Mouse (Mus musculus): ENCODE measurements around the gene Cactin. TPM values are rescaled to one million over a fixed set of nuclear protein-coding genes. Genes with fewer than 3 reads are reported as not detected.

Gene Cactin
- polyA plus RNA-seq, 1 experiment = 36.6 TPM

DNA sequence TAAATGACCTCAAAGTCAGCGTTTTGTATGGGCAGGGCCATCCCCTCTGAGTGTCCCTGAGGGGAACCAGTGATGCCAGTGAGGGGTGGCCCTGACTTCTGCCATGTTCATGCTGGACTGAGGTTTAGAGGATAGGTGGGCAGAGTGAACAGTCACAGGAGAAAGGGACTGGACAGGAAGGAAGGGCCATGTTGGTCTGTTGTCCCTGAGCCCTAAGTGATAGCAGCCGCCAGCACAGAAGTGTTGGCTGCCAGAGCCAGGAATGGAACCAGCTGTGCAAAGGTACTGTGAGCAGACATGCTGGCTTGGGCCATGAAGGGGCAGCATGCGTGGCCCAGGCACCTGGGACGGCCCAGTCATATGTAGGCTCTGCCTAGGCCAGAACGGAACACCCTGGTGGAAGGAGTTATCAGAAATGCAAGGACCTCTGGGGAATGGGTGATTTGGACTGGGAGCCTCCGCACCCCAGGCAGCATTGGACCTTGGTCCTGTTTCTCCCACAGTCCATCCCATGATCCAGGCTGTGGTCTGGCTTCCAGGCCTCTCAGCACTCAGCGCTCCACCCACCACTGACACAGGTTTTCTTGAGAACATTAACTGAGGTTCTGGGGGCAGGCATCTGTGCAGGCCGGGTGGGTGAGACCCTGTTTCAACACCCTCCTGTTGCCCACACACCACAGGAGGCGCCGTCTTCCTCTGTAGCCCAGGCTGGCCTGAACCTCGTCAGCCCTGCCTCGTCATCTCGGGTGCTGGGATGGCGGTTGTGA, 21.1 kb upstream of the Cactin start:
- Histone ChIP-seq H3K4me3 (replicated peaks; ENCODE audit: control insufficient read depth, low read depth, low read length) (no peak overlapping the region), H3K27ac (ENCODE audit: control insufficient read depth, insufficient read depth, low read depth, low read length, poor library complexity) (peak overlapping the region; percentile 93), H3K4me1 (ENCODE audit: control insufficient read depth, insufficient read depth, low read length) (peaks cover 45% of the 10 kb centered on the region)
- WGBS = 65% methylated on average over 14 of the region's 14 CpGs
- TF ChIP-seq POLR2A (IDR thresholded peaks at IDR 0.05; ENCODE audit: borderline replicate concordance, control insufficient read depth, low read depth, low read length) (no peak), CTCF (IDR thresholded peaks at IDR 0.05; ENCODE audit: control insufficient read depth, insufficient read depth, low read length) (no peak)

DNA sequence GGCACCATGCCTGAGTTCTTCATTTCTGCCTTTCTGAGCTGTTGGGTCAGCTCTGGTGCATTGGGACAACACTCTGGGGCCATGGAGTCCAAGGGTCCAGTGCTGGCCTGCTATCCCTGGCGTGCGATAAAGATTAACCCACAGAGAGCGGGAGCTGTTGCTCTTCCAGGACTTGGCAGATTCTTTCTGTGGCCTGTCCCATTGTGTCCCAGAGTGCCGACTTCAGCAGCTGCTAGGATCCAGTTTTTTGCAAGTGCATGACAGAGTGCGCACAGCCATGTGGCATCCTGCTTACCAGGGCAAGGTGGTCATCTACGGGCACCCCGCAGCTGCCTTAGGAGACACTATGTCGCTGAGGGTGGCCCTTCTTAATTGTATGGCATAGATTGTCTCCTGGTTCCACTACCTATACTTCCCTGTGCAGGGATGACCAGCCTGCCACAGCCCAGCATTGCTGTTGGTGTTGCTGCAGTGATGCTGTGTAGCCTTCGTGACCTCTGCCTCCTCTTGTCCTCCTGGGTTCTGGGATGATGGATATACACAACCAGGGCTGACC, 20.5 kb upstream of the Cactin start:
- Histone ChIP-seq H3K27ac (ENCODE audit: control insufficient read depth, insufficient read depth, low read depth, low read length, poor library complexity) (peak overlapping the region; percentile 93; the same call in 1 of the 2 replicates), H3K4me1 (ENCODE audit: control insufficient read depth, insufficient read depth, low read length) (peaks cover 43% of the 10 kb centered on the region), H3K4me3 (replicated peaks; ENCODE audit: control insufficient read depth, low read depth, low read length) (no peak overlapping the region)
- 87% methylated on average over 9 of the region's 9 CpGs for WGBS
- no peak for TF ChIP-seq POLR2A (IDR thresholded peaks at IDR 0.05; ENCODE audit: borderline replicate concordance, control insufficient read depth, low read depth, low read length)
- no peak for TF ChIP-seq CTCF (IDR thresholded peaks at IDR 0.05; ENCODE audit: control insufficient read depth, insufficient read depth, low read length)

DNA sequence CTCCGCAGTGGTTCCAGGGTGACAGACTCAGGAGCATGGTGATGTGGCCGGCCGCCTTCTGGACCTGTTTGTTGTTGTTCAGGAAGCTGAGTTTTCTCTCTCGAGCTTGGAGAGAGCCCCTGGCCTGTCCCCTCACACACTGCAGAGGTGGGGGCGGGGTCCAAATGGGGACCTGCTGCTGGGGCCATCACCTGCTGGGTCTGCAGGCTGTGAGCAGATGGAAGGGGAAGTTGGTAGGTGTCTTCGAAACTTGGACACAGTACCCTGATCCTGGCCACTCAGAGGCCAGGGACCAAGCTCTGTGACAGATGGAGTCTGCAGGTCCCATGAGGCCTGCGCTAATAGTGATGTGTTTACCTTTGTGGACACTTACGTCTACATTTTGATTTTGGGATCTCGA, 19.6 kb upstream of the Cactin start:
- TF ChIP-seq POLR2A (IDR thresholded peaks at IDR 0.05; ENCODE audit: borderline replicate concordance, control insufficient read depth, low read depth, low read length) (no peak), CTCF (IDR thresholded peaks at IDR 0.05; ENCODE audit: control insufficient read depth, insufficient read depth, low read length) (no peak)
- WGBS = 73% methylated on average over 9 of the region's 9 CpGs
- no peak overlapping the region for H3K4me3 ChIP-seq (replicated peaks; ENCODE audit: control insufficient read depth, low read depth, low read length)
- no peak overlapping the region for H3K27ac ChIP-seq (ENCODE audit: control insufficient read depth, insufficient read depth, low read depth, low read length, poor library complexity)
- peaks cover 37% of the 10 kb centered on the region for H3K4me1 ChIP-seq (ENCODE audit: control insufficient read depth, insufficient read depth, low read length)

DNA sequence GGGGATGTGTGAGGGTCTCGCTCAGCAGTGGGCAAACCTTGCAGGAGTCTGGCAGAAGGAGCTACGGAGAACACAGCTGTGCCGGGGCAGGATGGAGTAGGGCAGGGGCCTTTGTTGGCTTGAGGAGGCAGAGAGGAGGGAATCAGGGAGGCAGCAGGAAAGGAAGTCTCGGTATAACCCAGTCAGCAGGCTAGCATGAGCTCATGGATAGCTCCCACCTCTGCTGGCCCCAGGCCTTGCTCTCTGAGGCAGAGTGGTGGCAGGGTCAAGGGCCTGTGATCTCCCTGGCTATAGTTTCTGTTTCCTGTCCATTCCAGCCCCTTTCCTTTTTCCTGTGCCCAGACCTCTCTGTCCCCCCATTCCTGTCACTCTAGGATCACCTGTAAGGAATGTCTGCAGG, 18.6 kb upstream of the Cactin start:
- TF ChIP-seq POLR2A (IDR thresholded peaks at IDR 0.05; ENCODE audit: borderline replicate concordance, control insufficient read depth, low read depth, low read length) (no peak), CTCF (IDR thresholded peaks at IDR 0.05; ENCODE audit: control insufficient read depth, insufficient read depth, low read length) (no peak)
- H3K4me1 ChIP-seq (ENCODE audit: control insufficient read depth, insufficient read depth, low read length) = peaks cover 34% of the 10 kb centered on the region
- 69% methylated on average over 4 of the region's 4 CpGs for WGBS
- no peak overlapping the region for H3K4me3 ChIP-seq (replicated peaks; ENCODE audit: control insufficient read depth, low read depth, low read length)
- no peak overlapping the region for H3K27ac ChIP-seq (ENCODE audit: control insufficient read depth, insufficient read depth, low read depth, low read length, poor library complexity)

DNA sequence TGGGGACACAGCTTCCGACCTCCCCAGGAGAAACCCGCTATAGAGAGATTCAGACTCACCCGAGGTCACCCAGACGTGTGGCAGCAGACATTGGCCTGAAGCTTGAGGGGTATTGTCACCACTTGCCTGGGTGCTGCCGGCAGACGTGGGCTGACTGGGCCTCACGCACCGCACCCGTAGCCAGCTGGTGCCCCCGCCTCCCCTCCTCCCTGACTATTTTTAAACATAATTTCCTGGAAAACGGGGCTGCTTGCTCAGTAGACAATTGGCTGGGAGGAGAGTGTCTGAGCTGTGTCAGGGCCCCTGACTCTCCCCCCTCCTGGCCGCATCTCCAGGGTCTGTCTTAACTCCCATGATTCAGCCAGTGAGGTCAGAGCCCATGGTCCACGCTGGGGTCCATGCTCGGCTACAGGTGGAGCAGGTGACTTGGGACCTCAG, 18.1 kb upstream of the Cactin start:
- no peak overlapping the region for H3K4me3 ChIP-seq (replicated peaks; ENCODE audit: control insufficient read depth, low read depth, low read length)
- TF ChIP-seq POLR2A (IDR thresholded peaks at IDR 0.05; ENCODE audit: borderline replicate concordance, control insufficient read depth, low read depth, low read length) (no peak), CTCF (IDR thresholded peaks at IDR 0.05; ENCODE audit: control insufficient read depth, insufficient read depth, low read length) (no peak)
- H3K27ac ChIP-seq (ENCODE audit: control insufficient read depth, insufficient read depth, low read depth, low read length, poor library complexity) = no peak overlapping the region
- 24% methylated on average over 14 of the region's 14 CpGs for WGBS
- peaks cover 33% of the 10 kb centered on the region for H3K4me1 ChIP-seq (ENCODE audit: control insufficient read depth, insufficient read depth, low read length)

DNA sequence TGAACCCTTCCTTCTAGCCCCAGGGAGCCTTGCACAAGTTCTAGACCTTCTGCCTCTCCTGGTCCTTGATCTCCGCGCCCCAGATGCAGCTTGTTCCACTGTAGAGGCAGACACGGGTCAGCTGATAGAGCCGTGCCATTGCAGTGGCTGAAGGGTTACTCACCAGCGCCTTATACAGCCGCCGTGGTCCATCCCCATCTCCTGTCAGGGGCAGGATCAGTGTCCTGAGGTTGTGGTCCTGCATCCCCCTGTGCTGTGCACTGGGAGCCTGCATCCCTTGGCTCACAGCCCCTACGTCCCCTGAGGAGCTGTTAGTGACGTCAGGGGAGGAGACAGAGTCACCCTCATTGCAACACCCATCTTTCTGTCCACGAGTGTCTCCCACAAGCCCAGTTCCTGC, 17.6 kb upstream of the Cactin start:
- WGBS = 24% methylated on average over 10 of the region's 10 CpGs
- Histone ChIP-seq H3K27ac (ENCODE audit: control insufficient read depth, insufficient read depth, low read depth, low read length, poor library complexity) (peak overlapping the region; percentile 32; the same call in 1 of the 2 replicates), H3K4me1 (ENCODE audit: control insufficient read depth, insufficient read depth, low read length) (peaks cover 31% of the 10 kb centered on the region), H3K4me3 (replicated peaks; ENCODE audit: control insufficient read depth, low read depth, low read length) (no peak overlapping the region)
- TF ChIP-seq CTCF (IDR thresholded peaks at IDR 0.05; ENCODE audit: control insufficient read depth, insufficient read depth, low read length) (no peak), POLR2A (IDR thresholded peaks at IDR 0.05; ENCODE audit: borderline replicate concordance, control insufficient read depth, low read depth, low read length) (no peak)

DNA sequence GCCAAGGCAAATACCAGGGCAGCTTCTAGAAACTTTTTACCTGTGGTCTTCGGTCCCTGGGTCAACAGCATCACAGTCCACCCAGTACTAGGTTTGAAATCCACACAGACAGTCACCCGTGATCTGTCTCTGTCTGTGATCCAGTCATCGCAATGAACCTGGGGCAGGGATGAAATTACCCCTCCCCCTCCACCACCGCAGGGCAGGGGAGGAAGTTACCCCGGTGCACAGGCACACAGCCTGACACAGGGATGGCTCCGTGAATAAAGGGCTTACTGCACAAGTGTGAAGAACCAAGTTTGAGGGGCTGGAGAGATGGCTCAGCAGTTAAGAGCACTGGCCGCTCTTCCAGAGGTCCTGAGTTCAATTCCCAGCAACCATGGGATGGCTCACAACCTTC, 17.1 kb upstream of the Cactin start:
- Histone ChIP-seq H3K27ac (ENCODE audit: control insufficient read depth, insufficient read depth, low read depth, low read length, poor library complexity) (peak overlapping the region; percentile 32; the same call in 1 of the 2 replicates), H3K4me3 (replicated peaks; ENCODE audit: control insufficient read depth, low read depth, low read length) (no peak overlapping the region), H3K4me1 (ENCODE audit: control insufficient read depth, insufficient read depth, low read length) (peaks cover 28% of the 10 kb centered on the region)
- whole genome bisulfite sequencing = 18% methylated on average over 7 of the region's 7 CpGs
- TF ChIP-seq POLR2A (IDR thresholded peaks at IDR 0.05; ENCODE audit: borderline replicate concordance, control insufficient read depth, low read depth, low read length) (no peak), CTCF (IDR thresholded peaks at IDR 0.05; ENCODE audit: control insufficient read depth, insufficient read depth, low read length) (no peak)

DNA sequence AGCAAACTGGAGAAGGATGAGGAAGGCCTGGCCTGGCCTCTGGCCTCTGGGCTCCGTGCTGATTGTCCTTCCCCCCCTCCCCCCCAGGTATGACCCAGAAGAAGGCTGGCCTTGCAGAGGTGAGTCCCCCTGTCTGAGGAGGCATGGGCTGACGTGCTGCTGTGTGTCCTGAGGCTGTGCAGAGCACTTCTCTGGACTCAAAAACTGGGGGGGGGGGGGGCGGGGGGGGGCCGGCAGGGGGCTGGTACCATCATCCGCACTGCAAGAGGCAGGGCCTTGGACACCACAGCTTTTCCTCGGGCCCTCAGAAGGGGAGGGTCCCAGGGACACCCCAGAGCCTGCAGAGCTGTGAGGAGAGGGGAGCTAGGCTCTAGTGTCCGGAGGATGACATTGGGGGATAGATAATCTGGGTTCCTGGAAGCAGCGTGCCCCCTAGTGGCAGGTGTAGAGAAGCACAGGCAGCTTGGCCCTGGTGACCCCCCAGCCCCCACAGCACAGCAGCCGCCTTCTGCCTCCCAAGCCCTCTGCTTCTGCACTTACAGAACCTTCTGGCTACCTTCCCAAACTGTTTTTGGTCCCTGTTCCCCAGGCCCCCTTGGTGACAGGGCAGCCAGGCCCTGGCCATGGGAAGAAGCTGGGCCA, 16.2 kb upstream of the Cactin start:
- Histone ChIP-seq H3K4me3 (replicated peaks; ENCODE audit: control insufficient read depth, low read depth, low read length) (no peak overlapping the region), H3K4me1 (ENCODE audit: control insufficient read depth, insufficient read depth, low read length) (peaks cover 20% of the 10 kb centered on the region), H3K27ac (ENCODE audit: control insufficient read depth, insufficient read depth, low read depth, low read length, poor library complexity) (no peak overlapping the region)
- 26% methylated on average over 9 of the region's 9 CpGs for WGBS
- TF ChIP-seq POLR2A (IDR thresholded peaks at IDR 0.05; ENCODE audit: borderline replicate concordance, control insufficient read depth, low read depth, low read length) (no peak; the same call in 1 of the 2 replicates), CTCF (IDR thresholded peaks at IDR 0.05; ENCODE audit: control insufficient read depth, insufficient read depth, low read length) (peak; percentile 94)

Measured in bone marrow, adult 2 months (tissue).